Mouse (Mus musculus): ENCODE results near the gene Oas1c.

Oas1c gene

GRCm38 (mm10) chr5:120781646-120782045, 30.7 kb downstream of the Oas1c start:
- no peak for DNase-seq (ENCODE audit: low spot score in 2 of 2)

- DNase-seq (ENCODE audit: low spot score in 2 of 2) = peak in 1 of 2 experiments; percentile 5
These were observed 32.4 kb downstream of the Oas1c start for GRCm38 (mm10) chr5:120779922-120780321.

- DNase-seq (ENCODE audit: low spot score in 2 of 2) = no peak
These were observed 33.4 kb downstream of the Oas1c start for GRCm38 (mm10) chr5:120778941-120779340.

- no peak for DNase-seq (ENCODE audit: low spot score in 2 of 2)
These were observed 34.8 kb downstream of the Oas1c start, which contains the start of gene Oas3 for GRCm38 (mm10) chr5:120777478-120777877. Oas3 (minus strand) TSS chr5:120777661.

- DNase-seq (ENCODE audit: low spot score in 2 of 2) = no peak
These were observed 35.5 kb downstream of the Oas1c start for GRCm38 (mm10) chr5:120776801-120777200.

- no peak for DNase-seq (ENCODE audit: low spot score in 2 of 2)
These were observed 36.9 kb downstream of the Oas1c start for GRCm38 (mm10) chr5:120775287-120775985.

GRCm38 (mm10) chr5:120769396-120769795, 42.9 kb downstream of the Oas1c start:
- no peak for DNase-seq (ENCODE audit: low spot score in 2 of 2)

- DNase-seq (ENCODE audit: low spot score in 2 of 2) = no peak
These were observed 47.3 kb downstream of the Oas1c start for GRCm38 (mm10) chr5:120765010-120765409.

GRCm38 (mm10) chr5:120761901-120762300, 50.4 kb downstream of the Oas1c start:
- DNase-seq (ENCODE audit: low spot score in 2 of 2) = peak in 1 of 2 experiments; percentile 23

GRCm38 (mm10) chr5:120754215-120754614, 58.1 kb downstream of the Oas1c start:
- no peak for DNase-seq (ENCODE audit: low spot score in 2 of 2)

- no peak for DNase-seq (ENCODE audit: low spot score in 2 of 2)
These were observed 59.5 kb downstream of the Oas1c start for GRCm38 (mm10) chr5:120752786-120753185.

GRCm38 (mm10) chr5:120751206-120751605, 61.1 kb downstream of the Oas1c start:
- DNase-seq (ENCODE audit: low spot score in 2 of 2) = no peak
